ENCODE assay signal across 8 mouse cellular contexts in genomic region chr9:115583548-115583947, GRCm38 (mm10).
"Had no signal": no experiment of that assay in that cellular context is flagged by ENCODE, and none has a peak within 500 bp of the region (broad histone marks: within the 10 kb centered on the region; RNA-seq: fewer than 3 reads in every experiment).

No protein-coding gene starts in this region.

- ATAC-seq: liver, postnatal 0 days; midbrain, embryonic 16.5 days had no signal

- DNase-seq: kidney, adult 9 months; kidney, postnatal 4 days; liver, embryonic 13.5 days; liver, postnatal 0 days; right cerebral cortex, postnatal 14 days; thymus, adult 18-20 months; thymus, postnatal 14 days had no signal
